Mouse (Mus musculus): ENCODE results near the gene Dnajc6.

DNA sequence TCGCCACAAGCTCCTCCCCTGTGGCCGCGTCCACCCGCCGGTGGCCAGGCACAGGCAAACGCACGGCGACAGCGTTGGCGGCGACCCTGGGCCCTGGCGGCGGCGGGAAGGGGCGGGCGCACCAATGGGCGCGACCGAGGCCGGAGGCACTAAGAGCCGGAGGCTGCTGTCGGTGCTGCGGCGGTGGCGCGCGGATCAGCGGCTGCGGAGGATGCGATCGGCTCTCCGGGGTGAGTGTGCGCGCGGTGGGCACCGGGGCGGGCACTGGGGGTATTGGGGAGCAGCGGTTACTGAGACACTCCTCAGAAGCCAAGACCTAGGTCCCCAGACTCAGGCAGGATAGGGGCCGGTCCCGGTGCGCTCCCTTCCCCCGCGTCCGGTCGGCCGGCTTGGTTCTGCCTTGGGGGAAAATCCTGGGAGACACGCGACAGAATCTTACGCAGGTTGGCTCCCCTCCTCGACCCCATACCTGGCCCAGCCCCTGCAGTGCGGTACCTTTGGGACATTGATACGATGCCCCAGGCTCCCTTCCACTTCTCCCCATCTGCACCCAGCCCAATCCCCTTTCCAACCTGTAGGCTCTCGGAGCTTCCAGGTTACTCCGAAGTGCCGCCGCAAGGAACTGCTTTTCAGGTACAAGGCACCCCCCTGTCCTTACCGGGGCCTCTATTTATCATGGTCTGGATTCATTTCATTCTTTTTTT is at the start of gene Dnajc6:
- TF ChIP-seq CTCF (IDR thresholded peaks at IDR 0.05; ENCODE audit: extremely low read depth, insufficient read length, insufficient replicate concordance, low read depth, low read length) (no peak), POLR2A (IDR thresholded peaks at IDR 0.05; ENCODE audit: low read depth, low read length) (no peak)
